Mouse (Mus musculus) embryo, embryonic 11.5 days (tissue): ENCODE measurements around the gene Ror1.

Experiments
- DNase-seq: peaks from one replicate; pipeline ENCODE4 v3.0.0-alpha.2; 2012; ENCODE audit warnings: low read depth, low spot score

Ror1 gene

DNA sequence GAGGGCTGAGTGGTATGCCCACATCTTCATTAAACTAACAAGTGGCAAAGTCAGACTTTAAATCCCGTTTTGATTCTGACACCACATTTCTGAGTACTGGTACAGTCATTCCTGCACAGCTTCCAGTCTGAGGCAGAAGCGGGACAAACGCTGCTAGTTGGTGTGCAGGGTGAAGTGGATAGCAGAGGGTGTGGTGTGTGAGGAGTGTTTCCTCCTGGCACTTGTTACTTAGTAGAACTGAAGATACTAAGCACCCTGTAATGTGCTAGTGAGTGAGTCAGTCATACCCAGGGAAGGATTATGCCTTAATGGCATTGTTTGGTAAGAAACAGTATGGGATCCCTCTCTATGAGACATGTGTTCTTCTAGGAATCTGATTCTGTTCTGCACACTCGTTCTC is 115.7 kb downstream of the Ror1 start:
- DNase-seq, result no peak

DNA sequence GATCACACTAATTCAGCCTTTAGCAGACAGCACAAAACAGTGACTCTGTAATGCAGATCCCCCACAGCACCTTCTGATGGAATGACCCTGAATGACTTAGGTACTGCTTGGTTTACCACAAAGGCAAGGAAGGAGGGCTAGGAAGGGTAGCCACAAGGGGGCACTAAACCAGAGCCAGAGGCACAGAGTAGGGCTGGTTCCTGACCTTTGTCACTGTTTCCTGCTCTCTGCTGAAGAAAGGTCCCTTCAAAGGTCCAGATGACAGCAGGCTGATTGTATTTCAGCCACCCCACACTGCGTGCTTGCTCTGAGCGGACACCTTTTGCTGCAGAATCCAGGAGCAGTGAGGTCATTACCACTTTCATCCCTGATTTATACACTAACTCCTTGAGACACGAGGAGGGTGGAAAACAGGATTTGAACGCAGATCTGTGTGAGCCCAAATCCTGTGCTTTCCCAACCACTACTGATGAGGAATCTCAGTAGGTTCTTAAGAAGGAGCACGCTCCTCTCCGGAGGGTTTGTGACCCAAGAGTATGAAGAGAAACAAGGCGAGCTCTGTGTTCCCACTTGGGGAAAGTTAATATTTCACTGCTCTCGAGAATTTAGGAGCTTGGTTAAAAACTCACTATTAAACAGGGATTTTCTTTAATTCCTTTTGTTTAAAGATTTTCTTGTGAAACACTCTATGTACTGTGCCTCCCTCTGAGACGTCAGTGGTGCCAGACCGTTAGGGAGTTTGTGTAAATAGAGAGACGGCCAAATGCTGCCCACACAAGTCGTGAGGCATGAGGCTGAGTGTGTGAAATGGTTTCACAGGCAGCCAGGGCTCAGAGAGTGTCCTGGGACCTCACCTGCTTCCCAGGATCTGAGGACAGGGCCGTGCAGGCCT is 119.0 kb downstream of the Ror1 start:
- DNase-seq, result no peak

DNA sequence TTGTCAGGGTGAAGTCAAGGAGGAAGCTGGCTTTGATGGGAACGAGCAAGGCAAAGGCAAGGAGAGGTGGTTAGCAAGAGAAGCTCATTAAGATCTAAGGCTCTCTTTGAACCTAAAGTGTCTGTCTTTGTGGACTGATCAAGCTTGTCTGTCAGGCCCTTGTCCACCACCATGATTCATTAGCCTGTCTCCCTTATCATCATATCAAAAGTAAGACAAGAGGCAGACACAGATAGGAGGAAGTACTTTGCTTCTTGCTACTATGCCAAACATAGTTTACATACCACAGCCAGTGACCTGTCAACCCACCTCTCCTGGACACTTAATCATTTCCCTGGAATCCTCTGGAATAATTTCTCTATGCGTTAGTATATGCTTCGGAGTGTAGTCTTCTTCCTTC is 121.0 kb downstream of the Ror1 start:
- DNase-seq, result no peak

DNA sequence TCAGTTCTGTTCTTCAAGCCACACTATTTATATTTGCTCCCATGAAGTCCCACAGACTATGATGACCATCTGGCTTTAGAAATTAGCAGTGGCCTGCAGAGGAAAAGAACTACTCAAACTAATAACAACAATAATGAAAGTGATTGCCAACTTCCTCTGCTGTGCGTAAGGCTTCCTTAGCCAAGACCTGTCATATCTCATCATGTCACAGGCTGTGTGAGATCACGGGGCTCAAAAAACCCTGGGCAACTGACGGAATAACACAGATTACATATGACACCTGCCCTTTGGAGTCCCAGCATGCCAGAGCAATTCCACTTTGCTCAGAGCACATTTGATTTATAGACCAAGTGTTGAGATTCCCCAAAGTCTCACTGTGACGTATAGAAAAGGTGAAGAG is 123.4 kb downstream of the Ror1 start:
- no peak for DNase-seq

DNA sequence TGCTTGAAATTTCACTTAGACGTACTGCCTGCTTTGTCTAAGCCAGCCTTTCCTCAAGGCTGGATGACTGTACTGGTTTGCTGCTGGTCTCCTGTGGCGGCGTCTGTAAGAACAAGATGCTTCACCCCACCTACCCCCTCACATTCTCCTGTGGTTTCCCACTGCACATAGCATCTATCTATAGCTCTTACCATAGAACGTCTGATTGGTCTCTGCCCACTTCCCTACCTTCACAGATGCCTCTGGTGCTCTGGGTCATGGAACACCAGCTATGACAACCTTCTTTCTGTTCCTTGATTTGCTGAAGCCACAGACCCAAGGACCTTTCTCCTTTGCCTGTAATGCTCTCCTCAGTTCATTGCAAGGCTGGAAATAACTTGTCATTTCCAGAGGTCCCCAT is 124.0 kb downstream of the Ror1 start:
- no peak for DNase-seq

DNA sequence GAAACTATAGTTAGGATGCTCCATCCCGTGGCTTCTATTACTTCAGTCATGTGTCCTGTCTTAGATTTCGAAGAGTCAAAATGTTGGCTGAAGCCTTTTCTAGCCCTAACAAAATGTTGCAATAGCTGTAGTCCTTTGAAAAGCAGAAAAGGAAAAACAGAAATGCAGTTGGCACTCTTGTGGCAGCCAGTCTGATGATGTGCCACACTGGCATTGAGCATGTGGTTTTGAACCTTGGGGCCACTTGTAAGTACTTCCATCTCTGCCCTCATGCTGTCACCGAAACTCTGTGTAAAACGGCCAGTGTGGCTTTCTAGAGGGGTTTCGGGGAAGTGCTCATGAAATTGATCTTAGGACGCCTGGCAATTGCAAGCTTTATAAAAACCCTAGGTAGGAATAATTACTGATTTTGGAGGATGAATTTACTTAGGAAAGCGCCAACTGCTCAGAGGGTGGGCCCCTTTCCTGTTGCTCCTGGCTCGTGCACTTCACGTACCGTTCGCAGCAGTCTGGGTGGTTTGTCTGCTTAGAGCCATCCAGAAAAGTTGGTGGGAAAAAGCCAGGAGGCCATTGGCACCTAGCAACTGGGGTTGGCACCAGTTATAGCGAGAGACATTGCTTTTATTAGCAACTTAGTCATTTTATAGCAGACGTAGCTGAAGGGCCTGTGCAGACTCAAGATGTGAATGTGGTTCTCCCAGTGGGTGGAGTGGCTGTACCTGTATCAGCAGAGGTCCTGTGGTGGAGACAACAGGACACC is 126.6 kb downstream of the Ror1 start:
- no peak for DNase-seq

DNA sequence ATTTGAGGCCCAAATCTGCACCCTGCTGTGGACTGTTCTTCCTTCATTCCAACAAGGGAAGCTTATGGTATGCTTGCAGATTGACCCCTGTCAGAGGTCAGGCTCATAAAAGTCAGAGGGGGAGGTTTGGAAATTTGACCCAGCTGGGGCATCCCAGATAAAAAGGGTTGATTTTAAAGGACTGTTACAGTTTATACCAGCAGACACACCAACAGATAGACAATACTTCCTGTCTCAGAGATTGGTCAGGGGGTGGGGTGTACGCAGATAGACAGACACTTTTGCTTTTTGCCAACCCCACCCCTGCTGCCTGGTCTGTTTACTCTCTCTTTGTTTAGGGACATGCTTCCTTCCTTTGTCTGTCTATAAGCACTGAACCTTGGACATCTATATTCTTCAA is 127.9 kb downstream of the Ror1 start:
- DNase-seq, result peak; percentile 43

DNA sequence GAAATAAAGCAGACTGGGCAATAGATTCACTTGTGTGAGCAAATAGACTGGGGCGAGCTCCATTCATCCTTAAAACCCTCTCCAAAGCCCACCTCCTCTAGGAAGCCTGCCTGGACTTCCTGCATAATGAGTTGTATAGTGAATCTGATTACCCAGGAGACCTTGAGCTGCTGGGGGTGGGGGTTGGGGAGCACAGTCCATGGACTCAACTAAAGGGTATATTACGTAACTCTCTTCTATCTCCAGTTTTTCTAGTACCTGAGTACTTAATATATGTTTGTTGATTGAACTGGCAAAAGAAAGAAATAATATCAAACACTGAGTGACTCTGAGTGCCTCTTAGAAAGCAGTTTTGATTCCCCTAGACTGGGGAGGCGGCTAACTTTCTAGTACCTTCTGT is 128.4 kb downstream of the Ror1 start:
- no peak for DNase-seq

DNA sequence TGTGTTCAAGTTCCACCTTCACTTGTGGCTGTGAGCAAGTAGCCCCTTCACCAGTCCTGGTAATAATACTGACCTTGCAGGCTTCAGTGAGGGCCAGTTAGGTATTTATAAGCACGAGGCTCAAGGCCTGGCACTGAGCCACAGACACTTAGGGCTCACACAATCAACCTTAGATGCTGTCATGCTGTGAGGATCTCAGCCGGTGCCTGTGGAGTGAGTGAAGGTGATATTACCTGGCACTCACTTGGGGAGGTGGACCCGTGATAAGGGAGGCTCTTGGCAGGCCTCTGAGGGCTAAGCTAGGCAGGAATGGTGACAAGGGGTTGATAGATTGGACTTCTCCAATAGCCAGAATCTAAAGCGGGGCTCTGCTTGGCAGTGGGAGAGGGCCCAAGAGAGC is 131.0 kb downstream of the Ror1 start:
- DNase-seq, result no peak

DNA sequence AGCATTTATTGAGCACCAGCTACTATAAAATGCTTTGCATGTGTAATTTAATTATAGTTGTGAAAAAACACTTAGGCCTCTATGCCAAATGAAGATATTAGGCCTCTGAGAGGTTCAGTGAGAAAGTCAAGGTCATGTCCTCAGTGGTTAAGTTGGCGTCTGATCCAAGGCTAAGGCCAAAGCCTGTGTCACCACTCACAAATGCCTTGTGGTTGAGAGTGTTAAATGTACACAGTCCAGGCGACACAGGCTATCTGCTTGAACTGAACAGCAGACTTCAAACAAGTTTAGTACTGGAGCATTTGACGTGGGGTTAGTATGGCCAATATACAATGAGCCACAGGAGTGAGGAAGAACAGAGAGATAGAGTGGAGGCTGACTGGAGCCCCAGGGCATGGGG is 132.5 kb downstream of the Ror1 start:
- no peak for DNase-seq

DNA sequence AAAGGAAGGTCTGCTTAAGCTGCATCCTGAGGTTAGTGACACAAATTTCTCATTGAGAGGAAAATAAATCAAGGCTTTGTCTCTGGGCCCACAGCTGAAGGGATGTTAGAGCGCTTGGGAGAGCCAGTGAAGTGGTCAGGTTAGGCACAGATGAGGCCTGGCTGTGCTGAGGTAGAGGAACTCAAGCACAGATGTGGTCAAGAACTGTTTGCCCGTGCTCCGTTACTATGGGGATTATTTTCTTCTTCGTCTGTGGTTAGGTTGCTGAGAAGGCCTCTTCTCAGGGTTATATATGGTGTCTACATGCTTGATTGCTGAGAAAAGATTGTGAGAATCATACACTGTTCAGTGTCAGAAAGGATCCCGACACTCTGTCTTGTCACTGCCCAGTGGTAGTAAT is 134.7 kb downstream of the Ror1 start:
- DNase-seq, result no peak

DNA sequence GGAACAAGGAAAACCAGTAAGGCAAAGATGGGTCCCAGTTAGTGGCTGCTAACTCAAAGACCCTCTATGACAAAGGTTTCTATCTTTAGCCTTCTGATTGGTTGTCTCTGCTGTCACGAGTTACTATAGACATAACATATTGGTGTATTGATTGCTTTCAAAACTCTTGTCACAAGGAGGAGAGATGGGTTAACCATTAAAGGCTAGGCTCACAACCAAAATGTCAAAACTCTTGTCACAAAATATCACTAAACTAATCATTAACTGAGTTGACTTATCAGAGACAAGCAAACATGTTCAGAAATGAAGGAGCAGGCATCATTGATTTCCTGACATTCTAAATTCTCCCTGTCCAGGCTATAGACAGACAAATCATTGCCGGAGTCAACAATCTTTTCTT is 135.4 kb downstream of the Ror1 start:
- no peak for DNase-seq

DNA sequence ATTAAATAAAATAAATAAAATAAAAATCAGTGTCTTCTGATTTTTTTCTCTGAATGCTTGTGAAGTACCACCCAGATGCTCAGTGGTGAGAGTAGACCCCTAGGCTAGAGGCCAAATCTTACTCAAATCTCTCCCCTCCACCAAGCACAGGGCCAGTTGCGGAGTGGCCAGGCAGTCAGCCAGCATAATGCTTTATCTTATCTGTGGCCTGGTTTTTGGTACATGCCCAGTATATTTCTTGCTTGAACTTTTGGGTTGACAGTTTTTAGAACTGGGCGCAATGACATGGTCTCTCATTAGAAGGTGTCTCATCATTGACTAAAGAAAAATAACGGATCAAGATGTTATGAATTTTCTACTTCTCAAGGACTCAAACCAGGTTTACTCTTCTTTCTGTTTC is 136.3 kb downstream of the Ror1 start:
- DNase-seq, result no peak

DNA sequence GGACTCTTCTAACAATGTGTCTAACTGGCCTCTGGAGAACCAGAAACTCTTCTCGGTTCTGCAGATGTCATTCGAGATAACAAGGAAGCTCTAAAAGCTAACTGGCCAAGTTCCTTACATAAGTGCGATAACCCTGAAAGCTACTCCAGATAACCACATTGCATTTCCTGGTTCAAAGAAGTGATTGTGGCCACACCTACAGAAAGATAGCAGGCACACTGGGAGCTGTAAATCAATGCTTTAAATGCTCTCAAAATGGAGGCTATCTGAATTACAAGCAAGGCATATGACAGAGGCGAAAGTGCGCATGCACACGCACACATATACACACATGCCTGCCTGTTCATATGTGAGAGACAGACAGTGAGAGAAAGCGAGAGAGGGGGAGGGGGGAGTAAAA is 136.9 kb downstream of the Ror1 start:
- no peak for DNase-seq

DNA sequence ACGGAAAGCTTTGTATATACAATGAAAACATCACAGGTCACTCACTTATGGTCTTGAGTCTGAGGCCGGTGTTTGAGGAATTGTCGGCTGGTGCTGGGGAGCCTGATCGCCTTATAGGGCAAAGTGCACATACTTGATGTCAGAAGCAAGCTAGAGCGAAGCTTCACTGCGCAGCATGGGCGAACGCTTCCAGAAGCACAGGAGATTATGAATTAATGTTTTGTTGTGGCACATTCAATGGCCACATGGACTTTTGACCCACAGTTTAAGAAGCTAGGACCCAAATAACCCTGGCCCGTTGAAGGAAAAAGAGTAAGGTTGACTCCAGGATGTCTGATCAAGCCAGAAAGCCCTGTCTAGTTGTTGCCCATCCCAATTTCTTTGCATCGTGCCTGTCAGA is 138.2 kb downstream of the Ror1 start:
- no peak for DNase-seq

DNA sequence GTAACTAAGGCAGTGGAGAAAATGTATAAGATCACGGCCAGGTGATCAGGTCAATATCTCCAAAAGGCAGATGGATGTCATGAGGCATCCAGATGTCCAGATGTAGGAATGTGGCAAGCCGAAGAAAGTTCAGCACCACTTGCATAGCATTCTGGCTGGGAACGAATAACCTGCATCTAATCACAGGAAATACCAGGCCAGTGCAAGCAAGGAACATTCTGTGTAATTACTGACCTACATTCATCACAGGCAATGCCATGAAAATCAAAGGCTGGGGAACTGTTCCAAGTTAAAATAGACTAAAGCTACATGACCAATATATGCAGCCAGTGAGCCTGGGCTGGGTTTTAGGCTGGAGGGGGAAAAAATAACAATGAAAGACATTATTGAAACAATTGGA is 140.7 kb downstream of the Ror1 start:
- no peak for DNase-seq

DNA sequence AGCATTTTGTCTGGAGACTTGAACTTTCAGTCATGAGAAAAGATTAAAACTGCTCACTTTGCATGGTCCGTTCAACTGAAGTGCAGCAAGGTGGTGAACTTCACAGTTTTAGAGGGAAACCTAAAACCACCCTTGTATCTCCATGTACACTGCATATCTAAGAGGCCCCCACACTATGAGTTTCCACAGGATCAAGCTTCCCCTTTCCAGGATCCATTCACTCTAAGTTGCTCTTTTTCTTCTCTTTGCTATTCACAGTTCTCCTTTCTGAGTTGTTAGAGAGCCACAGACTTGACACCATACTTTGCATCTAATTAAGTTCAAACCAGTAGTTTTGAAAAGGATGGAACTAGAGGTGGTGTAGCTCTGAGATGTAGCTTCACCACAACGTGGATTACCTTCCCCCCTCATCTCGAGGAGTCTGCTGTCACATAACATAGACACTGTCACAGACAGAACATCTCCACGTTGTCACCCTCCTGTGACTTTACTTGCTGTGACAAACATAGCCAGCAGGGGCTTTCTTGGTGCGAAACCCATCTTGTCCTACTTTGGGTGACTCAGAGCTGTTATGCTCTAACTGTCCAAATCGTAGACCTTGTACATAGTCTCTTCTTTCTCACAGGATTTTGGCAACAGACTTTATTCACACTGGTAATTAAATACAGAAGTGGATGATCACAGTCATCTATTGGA is 146.6 kb downstream of the Ror1 start:
- DNase-seq, result no peak

DNA sequence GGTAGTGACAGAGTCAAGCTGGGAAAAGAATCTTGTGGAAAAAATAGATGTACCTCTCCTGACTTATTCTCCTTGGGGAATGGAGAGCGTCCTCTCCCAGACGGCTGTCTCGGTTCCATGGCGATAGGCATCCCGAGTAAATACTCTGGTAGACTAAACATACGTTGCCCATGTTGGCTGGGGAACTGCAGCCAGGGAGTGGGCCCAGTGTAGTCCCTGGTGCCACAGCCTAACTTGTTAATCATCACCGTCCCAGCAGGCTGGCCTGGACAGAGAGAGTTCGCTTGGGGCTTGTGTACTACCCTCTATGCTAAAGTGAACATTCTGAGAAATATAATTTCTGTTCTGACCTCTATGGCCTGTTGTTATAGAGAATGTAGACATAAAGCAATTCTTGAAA is 148.7 kb downstream of the Ror1 start:
- no peak for DNase-seq

DNA sequence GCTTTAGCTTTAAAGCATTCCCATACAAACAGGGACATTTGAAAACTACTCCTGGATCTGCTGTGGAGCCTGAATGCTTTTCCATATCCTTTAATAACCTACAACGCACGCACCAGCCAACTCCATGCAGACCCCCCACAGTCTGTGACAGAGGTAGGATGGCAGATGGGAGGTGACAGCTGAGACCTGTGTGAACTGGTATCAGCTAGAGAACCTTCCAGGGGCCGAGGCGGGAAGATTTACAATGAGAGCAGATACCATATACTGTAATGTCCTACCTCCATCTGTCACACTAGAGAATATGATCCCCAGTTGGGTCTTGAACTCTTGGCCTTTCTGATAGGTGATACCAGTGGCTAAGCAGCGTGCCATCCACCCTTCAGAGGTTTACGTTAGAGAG is 149.1 kb downstream of the Ror1 start:
- no peak for DNase-seq

DNA sequence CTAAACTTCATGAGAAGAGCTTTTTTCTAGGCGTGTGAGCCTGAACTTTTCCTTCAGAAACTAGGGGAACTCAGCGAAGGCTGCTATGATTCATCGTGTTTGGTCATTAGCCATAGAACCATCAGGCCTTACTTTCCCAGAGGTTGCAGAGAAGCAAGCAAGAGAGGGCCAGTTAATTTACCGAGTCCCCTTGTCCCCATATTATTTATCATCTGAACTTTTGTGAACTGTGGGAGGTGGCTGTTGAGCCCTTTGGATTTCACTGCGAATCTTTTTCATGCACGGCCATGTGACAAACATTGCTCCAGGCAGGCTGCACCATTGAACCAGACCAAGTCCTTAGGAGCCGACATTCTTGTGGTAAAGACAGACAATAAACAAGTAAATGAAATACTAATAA is 152.2 kb downstream of the Ror1 start:
- DNase-seq, result no peak

DNA sequence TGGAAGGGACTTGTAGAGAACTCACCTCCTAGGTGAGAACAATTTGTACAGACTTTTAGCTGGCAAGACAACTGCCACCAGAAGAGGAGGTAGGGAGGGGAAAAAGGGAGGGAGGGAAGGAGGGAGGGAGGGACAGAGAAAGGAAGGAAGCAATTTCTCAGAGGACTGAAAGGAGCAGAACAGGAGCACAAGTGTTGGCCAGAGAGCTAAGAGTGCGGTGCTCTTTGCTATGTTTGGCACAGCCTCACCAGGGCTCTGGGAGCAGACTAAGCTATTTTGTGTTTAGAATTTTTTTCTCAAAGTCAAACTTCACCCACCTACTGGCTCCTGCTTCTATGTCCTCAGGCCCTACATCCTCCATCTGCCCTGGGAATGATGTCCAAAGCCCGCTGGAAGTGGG is 152.7 kb downstream of the Ror1 start:
- no peak for DNase-seq

DNA sequence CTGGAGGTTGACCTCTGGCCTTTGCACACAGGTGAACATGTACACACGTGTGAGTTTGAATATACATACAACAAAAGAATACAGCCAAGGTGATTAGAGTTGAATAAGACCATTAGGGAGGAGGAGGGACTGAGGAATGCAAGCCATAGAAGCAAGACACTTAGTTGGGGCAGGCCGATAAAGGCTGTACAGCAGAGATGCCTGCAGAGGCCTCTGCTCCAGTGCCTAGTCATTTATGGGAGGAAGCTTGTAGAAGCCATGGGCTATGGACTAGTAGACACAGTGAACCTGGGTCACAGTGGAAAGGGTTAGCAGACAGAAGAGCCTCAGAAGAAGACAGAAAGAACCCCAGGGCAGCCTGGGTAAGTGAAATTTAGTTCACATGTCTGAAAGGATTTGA is 155.7 kb downstream of the Ror1 start:
- DNase-seq, result no peak

DNA sequence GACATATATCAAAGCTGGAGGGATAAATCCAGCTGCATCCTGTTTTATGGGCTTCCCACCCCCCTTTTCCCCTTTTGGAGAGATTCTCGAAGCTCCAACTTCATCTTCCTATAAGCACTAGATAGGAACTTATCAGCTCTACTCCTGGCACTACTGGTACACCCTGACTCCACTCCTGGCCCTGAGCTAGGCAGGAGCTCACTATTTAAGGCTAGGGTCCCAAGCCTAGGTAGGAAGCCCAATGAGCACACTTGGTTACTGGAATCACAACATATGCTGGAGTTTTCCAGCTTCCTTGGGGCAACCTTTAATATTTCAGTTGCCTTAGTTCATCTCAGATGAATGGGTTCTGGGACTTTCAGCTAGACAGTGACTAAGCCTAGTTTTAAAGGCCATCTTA is 156.5 kb downstream of the Ror1 start:
- DNase-seq, result no peak
